Mouse (Mus musculus): ENCODE measurements around the gene Pcnp. TPM values are rescaled to one million over a fixed set of nuclear protein-coding genes. Genes with fewer than 3 reads are reported as not detected.
"Not testable (repeated sequence)": the region's sequence is repeated elsewhere in the genome, so short reads cannot be mapped to it uniquely, and the experiment has no call there.

Pcnp gene
- total RNA-seq, 4 experiments from 2014 or later: 46.3 to 56.5 (median 47.5) TPM

DNA sequence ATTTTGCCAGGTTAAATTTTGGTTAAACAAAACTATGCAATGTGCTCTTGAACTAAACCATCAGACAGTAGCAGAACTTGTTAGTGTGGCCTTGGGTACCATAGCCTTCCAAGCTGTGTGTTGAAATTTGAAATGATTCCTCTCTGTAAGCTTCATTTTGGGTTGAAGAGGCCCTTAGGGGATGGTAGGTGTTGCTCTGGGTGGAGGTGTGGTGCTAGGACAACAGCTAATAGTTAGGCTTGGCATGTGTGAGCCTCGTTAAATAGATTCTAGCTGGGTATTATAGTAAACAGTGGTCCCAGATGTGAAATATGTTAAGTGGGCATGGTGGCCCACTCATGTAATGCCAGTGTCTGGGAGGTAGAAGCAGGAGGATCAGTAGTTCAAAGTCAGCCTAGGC, 62.3 kb downstream of the Pcnp start:
- DNase-seq (ENCODE audit: low spot score): no peak

DNA sequence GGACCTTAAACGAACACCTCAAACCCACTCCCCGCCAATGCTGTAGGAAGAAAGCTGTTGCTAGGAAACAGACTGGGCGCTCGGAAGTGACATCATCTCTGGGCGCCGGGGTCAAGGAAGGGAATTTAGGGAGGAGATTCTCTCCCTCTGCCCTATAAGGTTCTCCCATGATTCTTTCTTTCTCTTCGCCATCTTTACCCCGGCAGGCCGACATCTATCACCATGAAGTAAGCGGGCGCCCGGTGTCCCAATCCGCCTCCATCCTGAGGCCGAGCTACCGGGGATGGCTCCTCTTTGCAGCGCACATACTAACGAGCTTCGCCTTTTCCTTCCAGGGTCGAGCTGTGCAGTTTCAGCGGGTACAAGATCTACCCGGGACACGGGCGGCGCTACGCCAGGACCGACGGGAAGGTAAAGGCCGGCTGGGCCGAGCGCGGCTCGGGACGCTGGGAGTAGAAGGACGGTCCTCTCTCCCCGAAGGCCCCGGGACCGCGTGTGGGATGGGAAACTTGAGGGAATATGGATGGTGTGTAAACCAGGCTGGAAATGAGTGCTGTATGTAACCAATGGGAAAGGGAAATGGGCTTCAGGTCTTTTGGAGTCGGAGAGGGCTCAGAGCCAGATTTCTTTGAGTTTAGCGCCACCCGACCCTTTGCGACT, 63.2 kb downstream of the Pcnp start, which contains the start of gene Rpl24:
TSS of gene Rpl24 (plus strand) at position 64 of the 660 bp plus-strand sequence.
- peak; percentile 97 for DNase-seq (ENCODE audit: low spot score)

DNA sequence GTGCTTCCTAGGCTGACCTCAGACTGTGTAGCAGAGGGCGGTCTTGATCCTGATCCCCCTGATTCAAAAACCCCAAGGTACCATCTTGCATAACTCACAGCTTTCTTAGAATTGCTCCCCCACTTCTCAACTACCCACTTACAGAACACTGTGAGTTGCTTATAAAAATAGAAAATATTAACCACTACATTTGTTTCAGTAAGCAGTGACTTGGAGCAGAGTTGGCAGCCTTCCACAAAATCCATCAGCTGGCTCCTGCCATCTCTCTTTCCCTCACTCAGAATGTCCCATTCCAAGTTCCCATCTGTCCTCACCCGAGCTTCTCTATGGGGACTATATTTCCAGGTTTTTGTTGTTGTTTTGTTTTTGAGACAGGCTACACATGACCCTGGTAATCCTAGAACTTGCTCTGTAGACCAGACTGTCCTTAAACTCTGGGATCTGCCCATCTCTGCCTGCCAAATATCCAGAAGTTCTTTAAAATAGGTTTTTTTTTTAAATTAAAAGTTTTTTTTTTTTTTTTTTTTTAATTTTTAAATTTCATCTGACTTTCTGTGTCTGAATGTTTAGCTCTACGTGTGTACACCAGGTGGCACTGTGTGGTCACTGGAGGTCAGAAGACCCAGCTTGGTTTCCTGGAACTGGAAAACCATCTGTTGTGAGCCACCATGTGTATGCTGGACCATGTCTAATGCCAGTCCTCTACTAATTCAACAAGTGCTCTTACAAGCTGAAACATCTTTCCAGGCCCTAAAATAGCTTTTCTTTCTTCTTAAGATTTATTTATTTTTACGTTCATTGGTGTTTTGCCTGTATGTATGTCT, 65.2 kb downstream of the Pcnp start:
- no peak for DNase-seq (ENCODE audit: low spot score)

- DNase-seq (ENCODE audit: low spot score): not testable (repeated sequence)
Measured at GRCm38 (mm10) chr16:55963068-55963467, 66.5 kb downstream of the Pcnp start.

Small RNA genes lying within 50 kb of the gene (microRNA-seq; reads per million reads assigned to microRNA genes)
- gene Gm24047: not detected

Other genes starting within 250 kb of the Pcnp start
- gene Nfkbiz, start 190.8 kb downstream of the Pcnp start, total RNA-seq (2022): 1 to 10 TPM; 1.9 to 2.3 (median 2.1) TPM
- gene Nxpe3, start 134.5 kb downstream of the Pcnp start, total RNA-seq (2022): under 1 TPM; 0.33 to 0.87 (median 0.44) TPM
- gene Cep97, start 94.9 kb downstream of the Pcnp start, total RNA-seq (2022): 1 to 10 TPM; 3.9 to 5.3 (median 5.2) TPM
- gene Rpl24, start 63.5 kb downstream of the Pcnp start, total RNA-seq (2022): 100 to 1,000 TPM; 481 to 584 (median 542) TPM
- 10 to 100 TPM in 3 of 4 experiments, 1 to 10 TPM in 1; 7.2 to 12.0 (median 11.1) TPM for gene Zbtb11, start 55.9 kb downstream of the Pcnp start, total RNA-seq (2022)
- gene Trmt10c, start 8.1 kb upstream of the Pcnp start, total RNA-seq (2022): 10 to 100 TPM in 3 of 4 experiments, 1 to 10 TPM in 1; 9.7 to 12.9 (median 11.9) TPM
- gene Senp7, start 18.6 kb upstream of the Pcnp start, total RNA-seq (2022): 10 to 100 TPM; 14.2 to 18.6 (median 17.4) TPM
- gene Impg2, start 174.6 kb upstream of the Pcnp start, total RNA-seq (2022): under 1 TPM in 3 of 4 experiments, not detected in 1; 0.11 to 0.16 (median 0.12) TPM